Mouse (Mus musculus) layer of hippocampus, postnatal 36 days (tissue): ENCODE measurements around the gene Peg10. TPM values are rescaled to one million over a fixed set of nuclear protein-coding genes. Genes with fewer than 3 reads are reported as not detected.
A peak's percentile ranks its signal among the peaks of the same experiment; 100 is the strongest.
"Not testable (repeated sequence)": the region's sequence is repeated elsewhere in the genome, so short reads cannot be mapped to it uniquely, and the experiment has no call there.

Experiments
- DNase-seq, 2 experiments: peaks; one replicate each; pipeline ENCODE4 v3.0.0; 2022
- total RNA-seq, 2 experiments: library from RNA; stranded (reverse); gene quantifications; 2 replicates each; pipeline ENCODE4 v1.2.3; 2021

The Peg10 gene
- total RNA-seq, 2 experiments from 2014 or later = 7.4 to 9.4 TPM

DNA sequence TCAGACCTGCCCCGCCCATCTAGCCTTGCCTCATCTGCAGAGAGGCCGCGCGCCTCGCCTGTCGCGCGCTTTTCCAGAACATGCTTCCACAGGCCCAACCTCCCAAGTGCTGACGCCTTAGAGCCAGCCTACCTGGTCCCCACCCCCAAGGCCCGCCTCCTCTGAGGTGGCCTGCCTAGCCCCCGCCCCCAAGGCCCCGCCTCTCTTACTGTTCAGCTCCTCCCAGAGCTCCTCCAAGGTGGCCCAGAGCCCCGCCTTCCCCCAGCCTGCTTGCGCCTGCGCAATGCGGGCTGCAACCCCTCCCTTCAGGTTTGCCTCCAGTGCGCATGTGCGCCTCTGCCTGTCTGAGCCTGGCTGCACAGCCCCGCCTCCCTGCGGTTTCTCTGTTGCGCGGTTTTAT is 2.0 kb downstream of the Peg10 start:
- peak; percentile 93 to 94 for DNase-seq

DNA sequence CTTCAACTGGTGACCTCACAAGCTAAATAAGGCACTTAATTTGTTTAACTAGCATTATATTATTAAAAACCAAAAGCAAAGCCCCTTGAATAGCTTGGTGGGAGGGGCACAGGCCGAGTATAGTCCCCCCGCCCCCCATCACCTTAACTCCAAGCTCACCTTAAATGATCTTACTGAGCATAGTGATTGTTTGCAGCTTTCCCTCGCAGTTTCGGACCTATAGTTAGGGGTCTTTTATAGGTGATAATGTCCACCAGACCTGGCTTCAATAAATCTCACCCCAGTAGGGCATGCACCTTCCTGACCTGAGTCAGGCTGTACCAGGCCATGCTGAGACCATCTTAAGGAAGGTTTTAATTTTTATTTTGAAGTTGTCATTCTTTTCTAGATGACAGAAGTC is 4.2 kb downstream of the Peg10 start:
- no peak for DNase-seq

DNA sequence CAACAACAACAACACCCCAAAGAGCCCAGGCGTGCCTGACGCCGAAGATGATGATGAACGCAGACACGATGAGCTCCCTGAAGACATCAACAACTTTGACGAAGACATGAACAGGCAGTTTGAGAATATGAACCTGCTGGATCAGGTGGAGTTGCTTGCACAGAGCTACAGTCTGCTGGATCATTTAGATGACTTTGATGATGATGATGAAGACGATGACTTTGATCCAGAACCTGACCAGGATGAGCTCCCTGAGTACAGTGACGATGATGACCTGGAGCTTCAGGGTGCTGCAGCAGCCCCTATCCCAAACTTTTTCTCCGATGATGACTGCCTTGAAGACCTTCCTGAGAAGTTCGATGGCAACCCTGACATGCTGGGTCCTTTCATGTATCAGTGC is 7.2 kb downstream of the Peg10 start:
- DNase-seq = no peak

DNA sequence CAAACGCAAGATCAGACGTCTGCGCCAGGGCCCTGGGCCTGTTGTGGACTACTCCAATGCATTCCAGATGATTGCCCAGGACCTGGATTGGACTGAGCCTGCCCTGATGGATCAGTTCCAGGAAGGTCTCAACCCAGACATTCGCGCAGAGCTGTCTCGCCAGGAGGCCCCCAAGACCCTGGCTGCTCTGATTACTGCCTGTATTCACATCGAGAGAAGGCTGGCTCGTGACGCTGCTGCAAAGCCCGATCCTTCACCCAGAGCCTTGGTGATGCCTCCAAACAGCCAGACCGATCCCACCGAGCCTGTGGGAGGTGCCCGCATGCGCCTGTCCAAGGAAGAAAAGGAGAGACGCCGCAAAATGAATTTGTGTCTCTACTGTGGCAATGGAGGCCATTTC is 7.8 kb downstream of the Peg10 start:
- no peak for DNase-seq

DNA sequence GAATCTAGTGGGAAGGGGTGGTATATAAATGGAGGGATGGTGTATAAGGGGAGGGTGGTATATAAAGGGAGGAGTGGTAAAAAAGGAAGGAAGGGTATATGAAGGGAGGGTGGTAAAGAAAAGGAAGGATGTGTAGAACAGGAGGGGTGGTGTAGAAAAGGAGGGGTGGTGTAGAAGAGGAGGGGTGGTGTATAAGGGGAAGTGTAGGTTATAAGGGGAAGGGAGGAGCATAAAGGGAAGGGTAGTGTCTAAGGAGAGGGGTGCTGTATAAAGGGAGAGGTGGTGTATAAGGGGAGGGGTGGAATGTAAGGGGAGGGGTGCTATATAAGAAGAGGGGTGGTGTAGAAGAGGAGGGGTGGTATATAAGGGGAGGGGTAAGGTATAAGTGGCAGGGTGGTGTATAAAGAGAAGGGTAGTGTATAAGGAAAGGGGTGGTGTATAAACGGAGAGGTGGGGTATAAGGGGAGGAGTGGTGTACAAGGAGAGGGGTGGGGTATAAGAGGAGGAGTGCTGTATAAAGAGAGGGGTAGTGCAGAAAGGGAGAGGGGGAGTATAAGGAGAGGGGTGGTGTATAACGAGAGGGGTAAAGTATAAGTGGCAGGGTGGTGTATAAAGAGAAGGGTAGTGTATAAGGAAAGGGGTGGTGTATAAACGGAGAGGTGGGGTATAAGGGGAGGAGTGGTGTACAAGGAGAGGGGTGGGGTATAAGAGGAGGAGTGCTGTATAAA is 14.5 kb downstream of the Peg10 start:
- not testable (repeated sequence) for DNase-seq

DNA sequence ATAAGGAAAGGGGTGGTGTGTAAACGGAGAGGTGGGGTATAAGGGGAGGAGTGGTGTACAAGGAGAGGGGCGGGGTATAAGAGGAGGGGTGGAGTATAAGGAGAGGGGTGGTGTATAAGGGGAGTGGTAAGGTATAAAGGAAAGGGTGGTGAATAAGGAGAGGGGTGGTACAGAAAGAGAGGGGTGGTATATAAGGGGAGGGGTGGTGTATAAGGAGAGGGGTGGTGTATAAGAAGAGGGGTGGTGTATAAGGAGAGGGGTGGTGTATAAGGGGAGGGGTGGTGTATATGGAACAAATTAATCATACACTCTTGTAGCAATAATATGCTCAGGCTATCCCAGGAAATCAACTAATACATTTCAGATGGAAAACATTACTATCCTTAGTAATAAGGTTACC is 15.1 kb downstream of the Peg10 start:
- DNase-seq = no peak

DNA sequence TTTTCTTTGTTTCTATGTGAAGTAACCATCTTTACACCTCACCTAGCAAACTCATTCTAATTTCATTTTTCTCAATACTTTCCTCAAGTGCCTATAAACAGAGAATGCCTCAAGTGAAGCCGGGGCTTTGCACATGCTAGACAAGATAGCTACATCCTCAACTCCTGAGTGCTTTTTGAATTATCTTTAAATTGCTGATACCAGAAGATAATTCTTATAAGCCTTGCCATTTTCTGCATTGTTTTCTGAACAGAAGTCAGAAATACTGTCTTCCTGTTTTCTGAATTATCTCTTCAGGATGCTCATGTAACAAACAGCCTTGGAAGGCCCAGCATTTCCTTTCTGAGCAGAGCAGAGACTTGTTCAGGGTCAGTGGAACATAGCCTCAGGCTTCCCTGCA is 49.2 kb downstream of the Peg10 start:
- no peak for DNase-seq

DNA sequence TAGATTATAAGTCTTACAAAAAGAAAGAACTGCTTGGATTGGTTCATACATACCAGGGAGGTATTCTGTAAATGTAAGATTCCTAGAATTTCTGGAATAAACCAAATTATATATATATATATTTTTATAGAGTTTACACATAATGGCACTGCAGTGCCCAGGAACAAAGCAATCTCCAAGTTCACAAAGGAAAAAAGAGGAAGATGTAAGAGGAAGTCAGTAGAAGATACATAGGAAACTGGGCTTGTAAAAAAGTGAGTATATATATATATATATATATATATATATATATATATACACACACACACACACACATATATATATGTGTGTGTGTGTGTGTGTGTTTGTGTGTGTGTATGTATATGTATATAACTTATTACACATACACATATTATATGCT is 50.2 kb downstream of the Peg10 start:
- not testable (repeated sequence) for DNase-seq

DNA sequence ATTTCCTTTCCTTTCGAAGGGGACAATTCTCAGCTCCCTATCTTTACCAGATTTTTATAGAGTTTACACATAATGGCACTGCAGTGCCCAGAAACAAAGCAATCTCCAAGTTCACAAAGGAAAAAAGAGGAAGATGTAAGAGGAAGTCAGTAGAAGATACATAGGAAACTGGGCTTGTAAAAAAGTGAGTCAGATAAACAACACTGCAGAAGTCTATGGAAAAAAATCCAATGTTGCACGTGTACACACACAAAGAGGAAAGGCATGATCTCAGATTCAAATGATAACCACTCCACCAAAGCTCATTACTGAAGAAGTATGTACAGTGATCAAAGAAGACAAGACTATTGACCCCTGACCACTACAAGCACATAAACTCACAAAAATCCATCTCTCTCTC is 51.3 kb downstream of the Peg10 start:
- DNase-seq = no peak

DNA sequence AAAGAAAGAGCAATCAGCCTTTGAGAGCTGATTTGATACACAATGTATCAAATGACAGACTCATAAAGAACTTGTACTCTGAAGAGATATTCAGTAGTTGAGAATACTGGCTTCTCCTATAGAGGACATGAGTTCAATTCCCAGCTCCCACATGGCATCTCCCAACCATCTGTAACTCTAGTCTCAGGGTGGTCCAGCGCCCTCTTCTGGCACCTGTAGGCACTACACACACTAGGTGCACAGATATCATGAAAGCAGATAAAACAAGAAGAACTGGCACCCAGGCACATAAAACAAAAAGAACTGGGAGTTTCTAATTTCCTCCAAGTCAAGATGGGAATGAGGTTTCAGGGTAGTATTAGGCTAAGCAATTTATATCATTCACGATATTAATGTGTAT is 52.3 kb downstream of the Peg10 start:
- DNase-seq = no peak

DNA sequence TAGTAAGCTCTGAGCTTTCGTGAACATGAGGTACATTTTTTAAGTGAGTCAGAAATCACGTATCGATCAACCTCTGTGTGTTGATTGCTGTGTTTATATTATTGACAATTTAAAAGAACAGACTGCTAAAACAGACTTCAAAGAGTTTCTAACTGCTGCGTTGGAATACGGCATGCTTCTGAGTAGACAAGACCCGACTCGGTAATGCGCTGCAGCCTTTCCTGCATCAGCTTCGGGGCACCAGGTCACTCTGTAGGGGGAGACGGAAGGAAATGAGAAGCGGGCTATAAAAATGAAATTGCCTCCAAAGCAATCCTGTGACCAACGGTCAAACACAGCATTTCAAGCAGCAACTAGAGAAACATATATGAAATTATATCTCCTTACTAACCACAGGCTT is 59.9 kb downstream of the Peg10 start:
- DNase-seq = no peak

Other genes with a start within 250 kb of the Peg10 start
- gene Col1a2, start 242.5 kb upstream of the Peg10 start, total RNA-seq = 10 to 100 TPM; 10.7 to 19.2 TPM
- gene Casd1, start 146.5 kb upstream of the Peg10 start, total RNA-seq = 10 to 100 TPM; 48.5 to 52.8 TPM
- gene Sgce, start 99 bp upstream of the Peg10 start, total RNA-seq = 10 to 100 TPM; 36.4 to 37.5 TPM
- gene Ppp1r9a, start 155.6 kb downstream of the Peg10 start, total RNA-seq = 100 to 1,000 TPM; 162 to 164 TPM